Mouse (Mus musculus): Measurements from ENCODE around the gene Atp13a3.
"Not testable (repeated sequence)": the region's sequence is repeated elsewhere in the genome, so short reads cannot be mapped to it uniquely, and the experiment has no call there.

Atp13a3 gene

GRCm38 (mm10) chr16:30405925-30406670 is at the start of gene Atp13a3:
Gene Atp13a3 (minus strand): TSS chr16:30405975.
- DNase-seq: no peak

GRCm38 (mm10) chr16:30453213-30453975 is 47.6 kb upstream of the Atp13a3 start:
- DNase-seq: no peak

- not testable (repeated sequence) for DNase-seq
Observed at GRCm38 (mm10) chr16:30451174-30451573, 45.4 kb upstream of the Atp13a3 start.

GRCm38 (mm10) chr16:30449017-30449416 is 43.2 kb upstream of the Atp13a3 start:
- no peak for DNase-seq

GRCm38 (mm10) chr16:30448169-30448568 is 42.4 kb upstream of the Atp13a3 start:
- DNase-seq: no peak

- no peak for DNase-seq
Observed at GRCm38 (mm10) chr16:30447642-30448041, 41.9 kb upstream of the Atp13a3 start.

GRCm38 (mm10) chr16:30443411-30443810 is 37.6 kb upstream of the Atp13a3 start:
- no peak for DNase-seq

GRCm38 (mm10) chr16:30442451-30442850 is 36.7 kb upstream of the Atp13a3 start:
- DNase-seq: no peak

- DNase-seq: no peak
Observed at GRCm38 (mm10) chr16:30441409-30441808, 35.6 kb upstream of the Atp13a3 start.

- no peak for DNase-seq
Observed at GRCm38 (mm10) chr16:30439841-30440240, 34.1 kb upstream of the Atp13a3 start.

- no peak for DNase-seq
Observed at GRCm38 (mm10) chr16:30439411-30439810, 33.6 kb upstream of the Atp13a3 start.

- no peak for DNase-seq
Observed at GRCm38 (mm10) chr16:30436276-30436675, 30.5 kb upstream of the Atp13a3 start.

GRCm38 (mm10) chr16:30435393-30435792 is 29.6 kb upstream of the Atp13a3 start:
- no peak for DNase-seq

GRCm38 (mm10) chr16:30433148-30433547 is 27.4 kb upstream of the Atp13a3 start:
- no peak for DNase-seq

- DNase-seq: no peak
Observed at GRCm38 (mm10) chr16:30432111-30432510, 26.3 kb upstream of the Atp13a3 start.

GRCm38 (mm10) chr16:30430512-30431088 is 24.8 kb upstream of the Atp13a3 start:
- no peak for DNase-seq

GRCm38 (mm10) chr16:30428753-30429260 is 23.0 kb upstream of the Atp13a3 start:
- no peak for DNase-seq

GRCm38 (mm10) chr16:30427466-30427865 is 21.7 kb upstream of the Atp13a3 start:
- no peak for DNase-seq

GRCm38 (mm10) chr16:30427003-30427402 is 21.2 kb upstream of the Atp13a3 start:
- DNase-seq: no peak

- no peak for DNase-seq
Observed at GRCm38 (mm10) chr16:30425980-30426379, 20.2 kb upstream of the Atp13a3 start.

GRCm38 (mm10) chr16:30424053-30424452 is 18.3 kb upstream of the Atp13a3 start:
- DNase-seq: no peak

- no peak for DNase-seq
Observed at GRCm38 (mm10) chr16:30416707-30417106, 10.9 kb upstream of the Atp13a3 start.

- DNase-seq: no peak
Observed at GRCm38 (mm10) chr16:30416284-30416683, 10.5 kb upstream of the Atp13a3 start.

- DNase-seq: no peak
Observed at GRCm38 (mm10) chr16:30412680-30413079, 6.9 kb upstream of the Atp13a3 start.
